In genomic region chr5:101683340-101683739, GRCm38 (mm10) we compare ENCODE assay signal across 27 mouse cellular contexts. TPM values are rescaled to one million over a fixed set of nuclear protein-coding genes. Genes with fewer than 3 reads are reported as not detected.
DNase-seq lines count a peak whose midpoint lies in the region; ATAC-seq and TF ChIP-seq lines count a peak whose summit lies in the region.
"Had no signal": no experiment of that assay in that cellular context is flagged by ENCODE, and none has a peak within 500 bp of the region (broad histone marks: within the 10 kb centered on the region; RNA-seq: fewer than 3 reads in every experiment).

No protein-coding gene starts in this region.

- no peak for TF ChIP-seq CTCF in lung, postnatal 0 days (IDR thresholded peaks at IDR 0.05)
- no peak for TF ChIP-seq CTCF in lung, adult 2 months (IDR thresholded peaks at IDR 0.05; ENCODE audit: insufficient read depth, low read length)

- H3K4me2 ChIP-seq in kidney, embryonic 15.5 days: no peak overlapping the region
- H3K4me2 ChIP-seq in lung, postnatal 0 days (replicated peaks; ENCODE audit: low read depth, low read length): no peak overlapping the region
- H3K4me2 ChIP-seq in hindbrain, embryonic 12.5 days (replicated peaks): no peak overlapping the region
- H3K4me2 ChIP-seq: embryonic facial prominence, embryonic 13.5 days; forebrain, embryonic 13.5 days; hindbrain, embryonic 15.5 days; limb, embryonic 15.5 days; neural tube, embryonic 12.5 days had no signal

- DNase-seq in embryo, embryonic 11 days: peak; percentile 34
- no peak for DNase-seq in embryo, embryonic 10 days (ENCODE audit: low spot score)
- DNase-seq in kidney, postnatal 14 days: no peak
- peak; percentile 54 for DNase-seq in lung, postnatal 0 days (ENCODE audit: low spot score)
- DNase-seq in lung, adult 2 months: no peak
- no peak for DNase-seq in layer of hippocampus, postnatal 25 days (ENCODE audit: extremely low spot score in 1 of 2, low spot score in 1 of 2)
- DNase-seq: adrenal gland, postnatal 25 days; cerebellum, adult 8-10 months; cerebellum, postnatal 36 days; gastrocnemius, adult 2 months; heart, postnatal 4 days; kidney, adult 11 months; lung, postnatal 14 days; midbrain, embryonic 14.5 days; right cerebral cortex, postnatal 14 days had no signal

- 12% methylated on average over 5 of the region's 5 CpGs for WGBS in kidney, embryonic 15.5 days
- 35% methylated on average over 5 of the region's 5 CpGs for WGBS in lung, postnatal 0 days
- WGBS in lung, adult 2 months: 45% methylated on average over 5 of the region's 5 CpGs
- 57% methylated on average over 5 of the region's 5 CpGs for WGBS in hindbrain, embryonic 12.5 days

- no peak overlapping the region for H3K9ac ChIP-seq in kidney, embryonic 15.5 days
- H3K9ac ChIP-seq in lung, postnatal 0 days (replicated peaks; ENCODE audit: low read depth): no peak overlapping the region
- no peak overlapping the region for H3K9ac ChIP-seq in hindbrain, embryonic 12.5 days
- H3K9ac ChIP-seq: embryonic facial prominence, embryonic 13.5 days; forebrain, embryonic 13.5 days; hindbrain, embryonic 15.5 days; limb, embryonic 15.5 days; liver, embryonic 14.5 days; neural tube, embryonic 12.5 days had no signal

- no peaks in the 10 kb centered on the region for H3K9me3 ChIP-seq in kidney, embryonic 15.5 days (replicated peaks)
- H3K9me3 ChIP-seq in lung, postnatal 0 days (ENCODE audit: low read length): no peaks in the 10 kb centered on the region
- H3K9me3 ChIP-seq in hindbrain, embryonic 12.5 days (replicated peaks): no peaks in the 10 kb centered on the region
- H3K9me3 ChIP-seq: embryonic facial prominence, embryonic 13.5 days; forebrain, embryonic 13.5 days; heart, embryonic 10.5 days; hindbrain, embryonic 15.5 days; limb, embryonic 15.5 days; neural tube, embryonic 12.5 days had no signal

- peaks cover 6% of the 10 kb centered on the region; the same call in 1 of the 2 replicates for H3K27me3 ChIP-seq in kidney, embryonic 15.5 days
- no peaks in the 10 kb centered on the region for H3K27me3 ChIP-seq in lung, postnatal 0 days (replicated peaks; ENCODE audit: insufficient read depth, low read length)
- peaks cover 11% of the 10 kb centered on the region; the same call in 1 of the 2 replicates for H3K27me3 ChIP-seq in hindbrain, embryonic 12.5 days
- H3K27me3 ChIP-seq: embryonic facial prominence, embryonic 13.5 days; forebrain, embryonic 13.5 days; hindbrain, embryonic 15.5 days; megakaryocyte, embryonic 14.5 days had no signal

- H3K36me3 ChIP-seq in kidney, embryonic 15.5 days: no peaks in the 10 kb centered on the region
- no peaks in the 10 kb centered on the region for H3K36me3 ChIP-seq in lung, postnatal 0 days (ENCODE audit: insufficient read depth, low read length)
- no peaks in the 10 kb centered on the region for H3K36me3 ChIP-seq in hindbrain, embryonic 12.5 days
- H3K36me3 ChIP-seq: embryonic facial prominence, embryonic 13.5 days; heart, embryonic 10.5 days; hindbrain, embryonic 15.5 days; limb, embryonic 15.5 days; neural tube, embryonic 12.5 days had no signal

- TF ChIP-seq POLR2A in lung, adult 2 months (IDR thresholded peaks at IDR 0.05; ENCODE audit: borderline replicate concordance, extremely low read depth, low read depth, low read length): no peak

- 0 out of 2 replicates have a peak, but pooled peaks have one; percentile 40 for ATAC-seq in kidney, embryonic 15.5 days (replicated peaks; ENCODE audit: low FRiP score)
- ATAC-seq in lung, postnatal 0 days: peak; percentile 64
- ATAC-seq in hindbrain, embryonic 12.5 days (ENCODE audit: low FRiP score): no peak
- ATAC-seq: CD4-positive, CD25-positive, alpha-beta regulatory T cell, adult 4 months; forebrain, embryonic 13.5 days had no signal

- no peak for TF ChIP-seq EP300 in lung, postnatal 0 days (IDR thresholded peaks at IDR 0.05)

- no peak overlapping the region for H3K4me3 ChIP-seq in kidney, embryonic 15.5 days (replicated peaks)
- H3K4me3 ChIP-seq in lung, postnatal 0 days (ENCODE audit: low read depth, low read length): no peak overlapping the region
- H3K4me3 ChIP-seq in lung, adult 2 months (replicated peaks; ENCODE audit: extremely low read depth, low read depth, low read length): no peak overlapping the region
- H3K4me3 ChIP-seq in hindbrain, embryonic 12.5 days: no peak overlapping the region
- H3K4me3 ChIP-seq: embryonic facial prominence, embryonic 13.5 days; forebrain, embryonic 13.5 days; gastrocnemius, adult 2 months; heart, embryonic 10.5 days; hindbrain, embryonic 15.5 days; limb, embryonic 15.5 days; megakaryocyte, embryonic 14.5 days; neural tube, embryonic 12.5 days had no signal

- H3K4me1 ChIP-seq in kidney, embryonic 15.5 days: peaks cover 5% of the 10 kb centered on the region; the same call in 1 of the 2 replicates
- H3K4me1 ChIP-seq in lung, postnatal 0 days (ENCODE audit: insufficient read depth, low read depth, low read length): no peaks in the 10 kb centered on the region
- H3K4me1 ChIP-seq in lung, adult 2 months (ENCODE audit: control insufficient read depth, insufficient read depth, low read length): no peaks in the 10 kb centered on the region
- H3K4me1 ChIP-seq in hindbrain, embryonic 12.5 days: peaks cover under 1% of the 10 kb centered on the region
- H3K4me1 ChIP-seq: forebrain, embryonic 13.5 days; hindbrain, embryonic 15.5 days; limb, embryonic 15.5 days; megakaryocyte, embryonic 14.5 days; neural tube, embryonic 12.5 days had no signal

- no peak overlapping the region for H3K27ac ChIP-seq in kidney, embryonic 15.5 days
- no peak overlapping the region for H3K27ac ChIP-seq in lung, postnatal 0 days (ENCODE audit: low read length)
- H3K27ac ChIP-seq in hindbrain, embryonic 12.5 days: no peak overlapping the region
- H3K27ac ChIP-seq: embryonic facial prominence, embryonic 13.5 days; forebrain, embryonic 13.5 days; gastrocnemius, adult 2 months; heart, embryonic 10.5 days; hindbrain, embryonic 15.5 days; limb, embryonic 15.5 days; liver, embryonic 14.5 days; neural tube, embryonic 12.5 days had no signal

RNA-seq across cellular contexts. Expression of gene Nkx6-1, which starts 18.5 kb away (rescaled TPM):
- polyA plus RNA-seq in kidney, embryonic 15.5 days (2015; fragmentation: Nextera tagmentation; extraction: Ambion mirVana): 0.55 and 0.90 TPM in 2 replicates
- polyA plus RNA-seq in lung, postnatal 0 days (2015; fragmentation: Nextera tagmentation; extraction: Ambion mirVana): 0.07 and 0.13 TPM in 2 replicates
- polyA plus RNA-seq in lung, adult 2 months (2012; rRNA removed): 0.15 and 0.77 TPM in 2 replicates
- polyA plus RNA-seq in hindbrain, embryonic 12.5 days (2016; fragmentation: Nextera tagmentation; extraction: Ambion mirVana): 18.4 and 18.9 TPM in 2 replicates
- total RNA-seq in layer of hippocampus, postnatal 25 days (2021): under 1 TPM; 0.30 to 0.31 TPM
- total RNA-seq: adrenal gland, postnatal 25 days; gastrocnemius, adult 2 months; gastrocnemius, postnatal 4 days; heart, postnatal 4 days had no signal
- polyA plus RNA-seq: CD4-positive, CD25-positive, alpha-beta regulatory T cell, adult 4 months had no signal

Comparison
In these comparisons a context has a peak if more than half of its experiments do, and no peak if none do; other contexts are left out.
1. DNase-seq: peak in embryo, embryonic 11 days (single experiment) and lung, postnatal 0 days (single experiment); none in embryo, embryonic 10 days (single experiment), kidney, postnatal 14 days (single experiment), lung, adult 2 months (single experiment) and layer of hippocampus, postnatal 25 days (0 of 2).
2. RNA of gene Nkx6-1, which starts 18.5 kb away (polyA plus RNA-seq): 18.4 to 18.9 TPM in hindbrain, embryonic 12.5 days; 0.55 to 0.90 TPM in kidney, embryonic 15.5 days, 0.15 to 0.77 TPM in lung, adult 2 months and 0.07 to 0.13 TPM in lung, postnatal 0 days; every median in the first group is over 10 times any median in the second.